Mouse (Mus musculus): Measurements from ENCODE around the gene Psmb8. TPM values are rescaled to one million over a fixed set of nuclear protein-coding genes. Genes with fewer than 3 reads are reported as not detected.
A peak's percentile ranks its signal among the peaks of the same experiment; 100 is the strongest.
"Not testable (repeated sequence)": the region's sequence is repeated elsewhere in the genome, so short reads cannot be mapped to it uniquely, and the experiment has no call there.

Gene Psmb8
- total RNA-seq, 2 experiments from 2014 or later = 2.7 to 3.2 TPM

DNA sequence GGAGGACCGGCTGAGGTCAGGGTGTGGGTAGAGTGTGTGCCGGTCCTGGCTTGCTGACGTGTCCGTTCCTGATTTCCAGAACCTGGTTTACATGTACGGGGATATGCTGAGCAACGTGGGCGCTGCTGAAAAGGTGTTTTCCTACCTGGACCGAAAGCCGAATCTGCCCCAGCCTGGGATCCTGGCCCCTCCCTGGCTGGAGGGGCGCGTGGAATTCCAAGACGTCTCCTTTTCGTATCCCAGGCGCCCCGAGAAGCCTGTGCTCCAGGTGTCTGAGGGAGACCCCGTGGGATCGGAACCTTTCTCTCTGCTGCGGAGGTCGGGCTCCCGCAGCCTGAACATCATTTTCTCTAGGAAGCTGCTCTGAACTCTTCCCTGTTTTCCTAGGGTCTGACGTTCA, 16.4 kb downstream of the Psmb8 start:
- DNase-seq = no peak

DNA sequence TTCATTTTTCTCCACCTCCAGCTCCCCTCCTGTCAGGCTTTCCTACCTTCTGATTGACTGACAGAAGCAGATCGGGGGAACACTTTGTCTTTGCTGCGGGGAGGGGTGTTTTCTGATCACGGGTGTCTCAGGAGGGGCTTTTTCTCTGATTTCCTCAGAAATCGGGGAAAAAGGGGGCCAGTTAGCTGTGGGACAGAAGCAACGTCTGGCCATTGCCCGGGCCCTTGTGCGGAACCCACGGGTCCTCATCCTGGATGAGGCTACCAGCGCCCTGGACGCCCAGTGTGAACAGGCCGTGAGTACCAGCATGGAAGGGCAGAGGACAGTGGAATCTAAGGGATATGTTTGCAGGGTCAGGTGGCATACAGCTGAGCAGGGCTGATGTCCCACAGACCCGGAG, 17.7 kb downstream of the Psmb8 start:
- no peak for DNase-seq

DNA sequence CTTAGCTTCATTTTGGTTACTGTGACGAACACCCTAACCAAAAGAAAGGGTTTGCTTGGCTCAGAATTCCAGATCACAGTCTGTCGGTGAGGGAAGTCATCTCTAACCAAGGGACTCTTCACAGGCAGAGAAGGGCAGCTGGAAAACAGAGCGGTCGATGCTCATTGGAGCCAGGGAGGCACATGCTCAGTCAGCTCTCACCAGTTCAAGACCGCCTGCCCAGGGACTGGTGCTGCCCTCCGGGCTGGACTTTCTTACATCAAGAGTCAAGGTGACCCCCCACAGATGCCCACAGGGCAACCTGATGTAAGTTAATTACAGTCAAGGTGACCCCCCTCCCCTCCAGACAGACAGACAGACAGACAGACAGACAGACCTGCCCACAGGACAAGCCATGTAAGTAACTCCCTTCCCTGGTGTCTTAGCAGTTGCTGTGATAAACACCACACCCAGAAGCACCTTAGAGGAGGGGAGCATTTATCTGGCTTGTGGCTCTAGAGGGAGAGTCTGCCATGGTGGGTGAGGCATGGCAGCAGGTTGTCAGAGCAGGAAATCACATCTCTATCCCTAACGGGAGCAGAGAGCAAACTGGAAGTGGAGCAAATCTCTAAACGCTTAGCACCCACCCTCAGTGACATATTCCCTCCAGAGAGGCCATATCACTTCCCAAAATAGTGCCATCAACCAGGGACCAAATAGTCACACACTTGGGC, 19.9 kb downstream of the Psmb8 start:
- no peak for DNase-seq

DNA sequence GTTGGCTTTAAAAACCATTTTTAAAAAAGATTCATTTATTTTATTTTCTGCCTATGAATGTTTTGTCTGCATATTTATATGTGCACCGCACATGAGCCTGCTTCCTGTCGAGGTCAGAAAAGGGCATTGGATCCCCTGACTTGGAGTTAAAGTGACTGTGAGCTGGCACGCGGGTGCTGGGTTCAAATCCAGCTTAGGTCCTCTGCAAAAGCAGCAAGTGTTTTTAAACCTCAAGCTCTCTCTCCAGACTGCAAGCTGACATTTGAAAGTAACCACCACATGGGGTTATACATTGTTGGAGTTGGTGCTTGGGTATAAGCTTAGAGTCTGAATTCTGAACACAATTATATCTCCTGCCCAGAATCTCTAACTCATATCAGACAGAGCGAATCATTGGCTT, 20.5 kb downstream of the Psmb8 start:
- no peak for DNase-seq

DNA sequence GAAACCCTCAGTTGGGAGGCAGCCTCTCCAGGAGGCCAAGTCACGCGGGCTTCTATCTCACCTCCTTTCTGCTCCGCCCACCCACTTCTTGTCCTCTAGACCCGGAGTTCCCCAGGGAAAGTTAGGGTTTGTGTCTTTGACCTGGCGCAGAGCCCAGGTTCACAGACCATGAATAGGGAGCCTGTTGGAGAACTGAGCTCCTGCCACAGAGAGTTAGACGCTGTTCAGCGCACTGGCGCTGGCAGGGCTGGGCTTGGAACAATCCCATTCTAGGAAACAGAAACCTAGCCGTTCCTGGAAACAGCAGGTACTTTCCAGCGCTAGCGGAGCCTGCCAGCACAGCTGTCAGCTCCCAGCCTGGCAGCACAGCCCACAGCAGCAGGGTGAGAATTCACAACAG, 21.2 kb downstream of the Psmb8 start:
- DNase-seq = peak in 1 of 2 experiments; percentile 23

DNA sequence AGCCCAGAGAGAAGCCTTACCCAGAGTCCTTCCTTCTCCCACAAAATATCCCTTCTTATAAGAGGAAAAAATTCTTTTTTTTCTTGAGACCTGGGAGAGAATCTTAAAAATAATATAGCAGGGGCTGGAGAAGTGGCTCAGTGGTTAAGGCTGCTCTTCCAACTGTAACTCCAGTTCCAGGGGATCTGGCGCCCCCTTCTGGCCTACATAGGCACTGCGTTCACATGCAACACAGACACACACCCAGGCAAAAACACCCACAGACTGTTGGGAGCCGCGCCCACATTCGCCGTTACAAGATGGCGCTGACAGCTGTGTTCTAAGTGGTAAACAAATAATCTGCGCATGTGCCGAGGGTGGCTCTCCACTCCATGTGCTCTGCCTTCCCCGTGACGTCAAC, 21.6 kb downstream of the Psmb8 start:
- DNase-seq = not testable (repeated sequence)

DNA sequence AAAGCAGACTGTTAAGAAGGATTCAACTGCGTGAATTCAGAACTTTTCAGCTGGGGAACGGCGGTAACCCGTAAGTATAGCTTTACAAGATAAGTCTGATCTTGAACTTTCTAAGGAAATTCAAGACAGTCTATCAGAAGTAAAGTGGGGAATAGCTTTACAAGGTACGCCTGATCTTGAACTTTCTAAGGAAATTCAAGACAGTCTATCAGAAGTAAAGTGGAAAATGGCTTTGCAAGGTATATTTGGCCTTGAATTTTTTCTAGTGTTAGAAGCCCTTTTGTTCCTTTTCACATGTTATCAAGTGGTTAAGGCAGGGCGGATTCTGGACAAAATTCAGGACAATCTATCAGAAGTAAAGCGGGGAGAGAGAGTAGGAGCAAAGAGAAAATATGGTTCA, 22.3 kb downstream of the Psmb8 start:
- not testable (repeated sequence) for DNase-seq

DNA sequence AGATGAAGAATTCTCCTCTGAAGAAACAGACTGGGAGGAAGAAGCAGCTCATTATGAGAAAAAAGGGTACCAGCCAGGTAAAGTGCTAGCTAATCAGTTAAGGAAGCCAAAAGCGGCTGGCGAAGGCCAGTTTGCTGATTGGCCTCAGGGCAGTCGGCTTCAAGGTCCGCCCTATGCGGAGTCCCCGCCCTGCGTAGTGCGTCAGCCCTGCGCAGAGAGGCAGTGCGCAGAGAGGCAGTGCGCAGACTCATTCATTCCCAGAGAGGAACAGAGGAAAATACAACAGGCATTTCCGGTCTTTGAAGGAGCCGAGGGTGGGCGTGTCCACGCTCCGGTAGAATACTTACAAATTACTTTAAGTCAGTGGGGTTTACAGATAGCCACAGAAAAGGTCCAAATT, 22.9 kb downstream of the Psmb8 start:
- DNase-seq = not testable (repeated sequence)

DNA sequence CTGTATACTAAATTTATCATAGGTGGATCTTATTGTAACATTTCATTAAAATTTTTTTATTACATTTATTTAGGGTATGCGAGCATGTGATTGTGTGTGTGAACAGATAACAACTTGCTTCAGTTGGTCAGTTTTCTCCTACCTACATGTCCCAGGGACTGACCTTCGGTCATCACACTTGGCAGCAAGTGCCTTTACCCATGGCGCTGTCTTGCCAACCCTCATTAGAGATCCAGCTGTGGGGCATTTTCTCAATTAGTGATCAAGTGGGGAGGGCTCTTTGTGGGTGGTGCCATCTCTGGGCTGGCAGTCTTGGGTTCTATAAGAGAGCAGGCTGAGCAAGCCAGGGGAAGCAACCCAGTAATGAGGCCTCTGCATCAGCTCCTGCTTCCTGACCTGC, 27.3 kb downstream of the Psmb8 start:
- no peak for DNase-seq

DNA sequence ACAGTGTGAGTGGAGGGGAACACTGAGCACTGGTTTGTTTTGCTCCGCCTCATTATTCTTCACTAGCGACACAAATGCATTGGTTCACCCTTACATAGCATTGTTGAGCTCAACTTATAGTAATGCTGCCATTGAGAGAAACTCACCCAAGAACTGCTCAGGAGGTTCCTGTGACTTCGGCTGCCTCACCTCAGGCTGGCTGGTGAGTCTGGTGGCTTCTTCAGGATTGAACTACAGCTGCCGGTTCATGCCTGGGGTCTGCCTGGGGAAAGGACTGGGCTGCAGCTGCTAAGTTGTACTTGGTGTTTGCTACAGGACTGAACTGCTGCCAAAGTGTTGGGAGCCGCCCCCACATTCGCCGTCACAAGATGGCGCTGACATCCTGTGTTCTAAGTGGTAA, 27.9 kb downstream of the Psmb8 start:
- DNase-seq = no peak

DNA sequence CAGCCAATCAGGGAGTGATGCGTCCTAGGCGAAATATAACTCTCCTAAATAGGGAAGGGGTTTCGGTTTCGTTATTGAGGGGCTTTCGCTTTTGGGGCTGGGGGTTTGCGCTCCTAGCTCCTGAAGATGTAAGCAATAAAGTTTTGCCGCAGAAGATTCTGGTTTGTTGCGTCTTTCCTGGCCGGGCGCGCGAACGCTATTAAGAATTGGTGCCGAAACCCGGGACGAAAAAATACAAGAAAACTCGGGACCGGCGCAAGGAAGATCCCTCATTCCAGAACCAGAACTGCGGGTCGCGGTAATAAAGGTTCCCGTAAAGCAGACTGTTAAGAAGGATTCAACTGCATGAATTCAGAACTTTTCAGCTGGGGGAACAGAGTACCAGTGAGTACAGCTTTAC, 28.4 kb downstream of the Psmb8 start:
- DNase-seq = not testable (repeated sequence)

DNA sequence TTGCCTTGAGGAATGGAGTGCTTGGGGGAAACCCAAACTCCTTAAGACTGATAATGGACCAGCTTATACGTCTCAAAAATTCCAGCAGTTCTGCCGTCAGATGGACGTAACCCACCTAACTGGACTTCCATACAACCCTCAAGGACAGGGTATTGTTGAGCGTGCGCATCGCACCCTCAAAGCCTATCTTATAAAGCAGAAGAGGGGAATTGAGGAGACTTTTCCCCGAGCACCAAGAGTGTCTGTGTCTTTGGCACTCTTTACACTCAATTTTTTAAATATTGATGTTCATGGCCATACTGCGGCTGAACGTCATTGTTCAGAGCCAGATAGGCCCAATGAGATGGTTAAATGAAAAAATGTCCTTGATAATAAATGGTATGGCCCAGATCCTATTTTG, 33.5 kb downstream of the Psmb8 start:
- not testable (repeated sequence) for DNase-seq

DNA sequence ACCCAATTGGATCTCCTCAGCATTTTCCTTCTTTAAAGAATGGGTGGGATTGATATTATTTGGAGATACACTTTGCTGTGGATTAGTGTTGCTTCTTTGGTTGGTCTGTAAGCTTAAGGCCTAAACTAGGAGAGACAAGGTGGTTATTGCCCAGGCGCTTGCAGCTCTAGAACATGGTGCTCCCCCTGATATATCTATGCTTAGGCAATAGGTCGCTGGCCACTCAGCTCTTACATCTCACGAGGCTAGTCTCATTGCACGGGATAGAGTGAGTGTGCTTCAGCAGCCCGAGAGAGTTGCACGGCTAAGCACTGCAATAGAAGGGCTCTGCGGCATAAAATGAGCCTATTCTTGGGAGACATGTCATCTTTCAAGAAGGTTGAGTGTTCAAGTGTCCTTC, 34.5 kb downstream of the Psmb8 start:
- not testable (repeated sequence) for DNase-seq

DNA sequence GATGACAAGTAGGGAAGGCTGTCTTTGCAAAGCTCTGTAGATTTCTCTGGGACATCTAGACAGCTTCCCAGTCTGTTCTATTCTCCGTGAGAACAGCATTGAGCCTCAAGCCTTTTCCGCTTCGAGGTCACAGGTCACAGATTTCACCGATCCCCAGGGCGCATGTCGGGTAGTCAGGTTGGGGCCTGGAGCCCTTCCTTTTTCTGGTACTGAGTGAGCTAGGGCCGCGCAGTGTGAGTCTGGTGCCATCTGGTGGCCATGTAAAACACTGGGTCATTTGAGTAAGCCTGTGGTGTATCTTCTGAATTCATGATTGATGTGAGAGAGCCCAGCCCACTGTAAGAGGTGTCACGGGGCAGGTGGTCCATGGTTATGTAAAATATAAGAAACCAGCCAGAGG, 37.4 kb downstream of the Psmb8 start:
- DNase-seq = peak; percentile 64 to 66

DNA sequence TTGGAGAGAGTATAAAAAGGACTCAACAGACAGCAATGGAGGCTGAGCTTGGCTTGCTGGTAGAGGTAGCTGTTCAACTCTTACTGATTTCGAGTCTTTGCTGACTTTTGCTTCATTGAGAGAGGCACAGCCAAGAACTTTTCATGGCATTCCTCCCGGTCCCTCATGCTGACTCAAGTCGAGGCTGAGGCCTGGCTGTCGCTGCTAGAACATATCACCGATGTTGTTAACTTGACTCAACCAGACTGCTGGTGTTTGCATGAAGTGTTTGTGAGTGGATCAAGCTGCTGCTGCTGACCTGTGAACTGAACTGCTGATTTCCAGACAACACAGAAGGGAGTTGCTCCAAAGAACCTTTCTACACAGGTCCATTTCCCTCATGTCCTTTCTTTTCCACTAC, 39.2 kb downstream of the Psmb8 start:
- no peak for DNase-seq

DNA sequence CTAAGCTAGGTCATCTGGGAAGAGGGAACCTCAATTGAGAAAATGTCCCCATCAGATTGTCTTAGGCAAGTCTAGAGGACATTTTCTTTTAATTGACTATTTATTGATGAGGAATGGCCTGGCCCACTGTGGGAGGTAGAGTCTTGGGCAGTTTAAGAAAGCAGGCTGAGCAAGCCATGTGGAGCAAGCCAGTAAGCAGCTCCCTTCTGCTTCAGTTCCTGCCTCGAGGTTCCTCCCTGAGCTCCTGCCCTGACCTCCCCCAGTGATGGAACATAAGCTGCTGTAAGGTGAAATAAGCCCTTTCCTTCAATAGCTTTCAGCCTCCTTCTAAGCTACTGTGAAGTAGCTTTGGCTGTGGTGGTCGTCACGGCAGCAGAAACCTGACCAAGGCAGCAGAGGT, 40.2 kb downstream of the Psmb8 start:
- DNase-seq = no peak

DNA sequence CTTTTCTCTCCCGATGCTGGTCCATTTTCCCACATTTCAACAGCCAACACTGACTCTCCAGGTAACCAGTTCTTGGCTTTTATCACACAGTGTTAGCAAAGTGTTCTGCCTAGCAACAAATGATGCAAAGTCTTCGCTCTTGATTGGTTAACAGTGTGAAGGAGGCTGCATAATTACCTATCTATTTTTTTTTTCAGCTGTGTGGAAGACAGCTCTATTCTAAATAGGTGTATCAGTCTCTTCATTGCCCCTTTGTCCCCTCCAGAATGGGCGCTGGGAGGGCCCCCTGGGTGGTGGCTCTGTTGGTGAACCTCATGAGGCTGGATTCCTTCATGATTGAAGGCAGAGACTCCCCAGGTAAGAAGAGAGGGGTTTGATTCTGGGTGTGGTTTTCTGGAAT, 41.2 kb downstream of the Psmb8 start, which contains the start of gene H2-Ob:
H2-Ob (plus strand) TSS at position 198 of the 400 bp plus-strand sequence.
- no peak for DNase-seq

DNA sequence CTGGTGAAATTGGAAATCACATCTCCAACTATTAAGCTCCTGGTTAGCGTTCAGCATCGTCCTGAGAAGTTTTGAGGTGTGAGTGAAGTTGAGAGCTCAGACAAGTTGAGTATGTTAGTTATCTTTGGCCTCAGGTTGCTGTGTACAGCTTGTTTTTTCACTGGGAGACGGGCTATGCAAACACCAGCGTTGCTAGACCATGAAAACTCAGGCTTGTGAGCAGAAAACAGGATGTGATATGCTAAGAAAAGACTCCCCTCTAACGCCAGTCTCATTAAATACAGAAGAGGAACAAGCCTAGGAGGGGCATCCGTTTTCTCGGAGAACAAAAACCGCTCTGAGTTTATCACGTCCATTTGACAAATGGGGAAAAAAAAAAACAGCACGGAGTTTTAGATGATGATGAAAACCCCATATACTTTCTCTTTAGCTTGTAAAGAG, 42.1 kb downstream of the Psmb8 start:
- no peak for DNase-seq

DNA sequence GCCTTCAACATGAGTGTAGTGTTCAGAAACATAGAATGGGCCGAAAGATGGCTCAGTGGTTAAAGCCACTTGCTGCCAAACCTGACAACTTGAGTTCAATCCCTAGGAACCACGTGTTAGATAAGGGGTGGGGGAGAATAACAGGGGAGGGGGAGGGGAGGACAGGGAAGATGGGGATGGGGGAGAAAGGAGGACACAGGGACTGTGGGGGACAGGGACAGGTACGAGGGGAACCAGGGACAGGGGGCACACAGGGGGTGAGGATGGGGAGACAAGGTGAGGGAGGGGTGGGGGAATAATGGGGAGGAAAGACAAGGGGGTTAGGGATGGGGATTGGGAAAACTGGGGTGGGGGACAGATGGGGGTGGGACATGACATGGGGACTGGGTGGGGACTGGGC, 42.8 kb downstream of the Psmb8 start:
- no peak for DNase-seq

DNA sequence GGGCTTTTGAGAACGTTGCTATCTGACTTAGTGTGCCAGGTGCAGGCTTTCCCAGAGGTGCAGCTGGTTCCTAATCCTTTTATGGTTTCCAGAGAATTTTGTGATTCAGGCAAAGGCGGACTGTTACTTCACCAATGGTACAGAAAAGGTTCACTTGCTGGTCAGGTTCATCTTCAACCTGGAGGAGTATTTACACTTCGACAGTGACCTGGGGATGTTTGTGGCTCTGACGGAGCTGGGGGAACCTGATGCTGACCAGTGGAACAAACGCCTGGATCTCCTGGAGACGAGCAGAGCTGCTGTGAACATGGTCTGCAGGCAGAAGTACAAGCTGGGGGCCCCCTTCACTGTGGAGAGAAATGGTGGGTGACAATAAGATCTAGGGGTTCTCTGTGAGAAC, 43.4 kb downstream of the Psmb8 start:
- DNase-seq = no peak

DNA sequence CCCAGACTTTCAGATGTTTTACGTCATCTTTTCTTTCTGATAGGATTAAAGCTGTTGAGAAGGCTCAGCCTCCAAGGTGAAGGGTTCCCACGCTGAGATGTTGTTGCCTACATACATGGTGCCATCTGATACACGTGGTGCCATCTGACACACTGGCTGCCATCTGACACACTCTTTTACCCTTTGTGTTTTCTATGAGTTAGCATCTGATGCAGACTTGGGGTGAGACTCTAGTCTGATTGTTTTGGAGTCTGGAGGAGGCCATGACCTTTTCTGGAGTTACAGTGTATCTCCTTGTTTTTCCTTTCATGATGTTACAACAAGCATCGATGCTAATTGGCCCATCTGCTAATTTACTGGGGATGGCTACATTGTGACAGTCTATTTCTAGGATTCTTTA, 47.1 kb downstream of the Psmb8 start:
- DNase-seq = no peak

DNA sequence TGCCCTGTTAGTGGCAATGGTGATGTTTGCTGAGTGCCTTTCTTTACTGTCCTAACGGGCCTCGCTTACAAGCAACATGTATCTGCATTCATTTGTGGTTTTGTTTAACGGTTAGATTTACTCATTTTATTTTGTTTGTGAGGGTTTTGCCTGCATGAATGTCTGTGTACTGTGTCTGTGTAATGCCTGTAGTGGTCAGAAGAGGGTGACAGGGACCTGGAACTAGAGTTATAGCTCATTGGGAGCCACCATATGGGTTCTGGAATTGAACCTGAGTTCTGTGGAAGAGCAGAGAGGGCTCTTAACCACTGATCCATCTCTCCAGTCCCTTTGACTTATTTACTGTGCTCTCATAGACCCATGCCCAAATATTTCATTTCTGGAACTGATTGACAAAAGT, 49.5 kb downstream of the Psmb8 start:
- no peak for DNase-seq

DNA sequence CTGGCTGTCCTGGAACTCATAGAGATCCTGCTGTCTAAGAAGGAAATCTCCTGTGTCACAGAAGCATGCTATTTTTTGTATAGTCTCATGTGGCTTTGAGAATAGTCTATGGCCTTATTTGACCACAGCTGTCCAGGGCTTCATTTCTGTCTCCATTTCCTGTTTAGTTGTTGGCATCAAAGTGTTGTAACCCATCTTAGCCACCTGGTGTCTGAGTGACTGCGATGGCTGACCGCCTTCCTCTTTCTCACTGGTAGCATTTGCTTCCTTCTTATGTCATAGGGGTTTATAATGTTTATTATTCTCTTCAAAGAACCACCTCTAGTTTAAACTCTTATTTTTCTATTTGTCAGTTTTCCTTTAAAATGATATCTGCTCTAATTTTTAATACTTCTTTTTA, 51.2 kb downstream of the Psmb8 start:
- DNase-seq = no peak

DNA sequence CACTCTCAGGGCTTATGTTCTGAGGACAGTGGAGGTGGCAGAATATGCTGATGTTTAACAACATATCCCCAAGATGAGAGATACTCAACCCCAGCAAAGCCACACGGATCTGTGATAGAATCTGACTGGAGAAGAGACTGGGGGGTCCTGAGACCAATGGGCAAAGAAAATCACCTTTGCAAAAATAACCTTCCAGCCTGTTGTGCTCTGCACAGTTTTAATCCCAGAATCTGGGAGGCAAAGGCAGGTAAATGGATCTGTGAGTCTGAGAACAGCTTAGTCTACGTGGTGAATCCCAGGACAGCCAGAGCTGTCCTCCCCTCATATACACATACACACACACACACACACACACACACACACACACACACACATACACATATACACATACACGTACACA, 51.8 kb downstream of the Psmb8 start:
- DNase-seq = no peak

DNA sequence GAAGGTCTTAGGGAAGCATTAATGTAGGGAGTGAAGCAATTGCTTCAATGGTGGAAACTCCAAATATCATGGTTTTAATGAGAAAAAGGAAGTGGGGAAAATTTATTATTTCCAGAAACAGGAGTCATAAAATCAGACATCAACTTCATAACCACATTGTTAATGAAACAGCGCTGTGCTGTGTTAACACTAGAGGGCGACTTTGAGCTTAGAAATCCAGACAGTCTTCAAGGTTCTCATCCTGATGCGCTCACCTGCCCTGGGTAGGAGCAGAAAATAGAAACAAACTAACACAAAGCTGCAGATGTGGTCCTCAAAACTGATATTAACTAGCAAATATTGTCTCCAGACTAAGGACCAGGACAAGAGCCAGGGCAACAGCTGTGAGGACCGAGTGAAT, 52.4 kb downstream of the Psmb8 start:
- no peak for DNase-seq

Data from layer of hippocampus, postnatal 36 days (tissue).